Mouse (Mus musculus) splenic B cell, adult 2 months (primary cell): ENCODE measurements around the gene Agbl2.

ENCODE experiments used
- DNase-seq: peaks from one replicate; pipeline ENCODE4 v3.0.0-alpha.2; 2011; ENCODE audit warnings: low read depth, low spot score
- H3K27me3 ChIP-seq: 2 replicates; pipeline ENCODE4 v1.6.1; 2012; ENCODE audit warnings: mild to moderate bottlenecking, low read length, moderate library complexity, mixed read lengths; ENCODE audit not compliant: control insufficient read depth, poor library complexity, insufficient read depth, severe bottlenecking
- H3K36me3 ChIP-seq: 2 replicates; pipeline ENCODE4 v1.6.1; 2012; ENCODE audit warnings: mild to moderate bottlenecking, low read length, moderate library complexity, mixed read lengths; ENCODE audit not compliant: control insufficient read depth, poor library complexity, insufficient read depth, severe bottlenecking

The Agbl2 gene

DNA sequence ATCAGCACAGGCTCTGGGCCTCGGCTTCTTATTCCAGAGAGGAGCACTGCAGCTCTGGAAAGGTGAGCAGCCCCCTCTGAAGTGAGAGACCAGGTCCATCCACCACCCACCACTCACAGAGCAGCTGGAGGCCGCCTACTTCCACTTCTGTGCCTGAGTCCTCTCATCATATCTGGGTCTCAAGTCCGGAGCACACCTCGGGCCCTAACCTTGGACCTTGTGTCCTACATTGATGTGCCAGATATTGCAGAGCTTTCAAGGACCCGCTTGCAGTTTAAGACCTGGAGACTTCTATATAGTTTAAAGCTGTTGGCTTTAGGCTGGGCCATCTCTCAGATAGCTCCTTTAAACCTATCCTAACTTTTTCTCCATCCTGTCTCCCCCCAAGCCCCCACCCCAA is 51.0 kb downstream of the Agbl2 start:
- H3K27me3 ChIP-seq = no peaks in the 10 kb centered on the region
- no peaks in the 10 kb centered on the region for H3K36me3 ChIP-seq
- DNase-seq = no peak

DNA sequence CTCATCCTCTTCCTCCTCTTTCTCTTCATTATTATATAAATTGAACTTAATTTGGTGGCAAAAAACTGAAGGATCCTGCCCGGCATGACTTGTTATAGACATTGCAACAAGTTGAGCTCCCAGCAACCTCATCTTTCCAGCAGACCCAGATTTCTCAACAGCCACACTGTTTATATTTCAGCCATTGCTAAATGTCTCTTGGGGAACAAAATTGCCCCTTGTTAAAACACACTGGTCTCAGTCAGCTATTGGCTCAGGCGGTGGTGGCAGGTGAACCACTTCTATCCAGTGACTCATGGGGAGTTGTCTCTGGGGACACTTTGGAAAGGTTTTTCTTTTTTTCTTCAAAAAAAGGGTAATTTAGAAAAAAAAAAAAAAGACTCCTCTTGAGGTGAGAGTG is 56.1 kb downstream of the Agbl2 start:
- no peak for DNase-seq
- Histone ChIP-seq H3K36me3 (no peaks in the 10 kb centered on the region), H3K27me3 (no peaks in the 10 kb centered on the region)

DNA sequence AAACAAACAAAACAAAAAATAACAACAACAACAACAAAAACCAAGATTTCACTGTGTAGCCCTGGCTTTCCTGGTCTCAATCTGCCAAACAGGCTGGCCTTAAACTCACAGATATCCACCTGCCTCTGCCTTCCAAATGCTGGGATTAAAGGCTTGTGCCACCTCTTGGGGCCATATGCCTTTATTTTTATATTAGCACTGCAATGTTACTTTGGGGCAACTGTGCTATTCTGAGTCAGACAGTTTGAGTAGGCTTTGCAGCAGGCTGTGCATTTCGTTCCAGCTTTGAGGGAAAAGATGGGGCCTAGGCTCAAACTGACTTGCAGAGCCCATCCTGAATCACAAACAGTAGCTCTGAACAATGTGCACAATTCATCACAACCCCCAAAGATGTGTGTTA is 61.1 kb downstream of the Agbl2 start:
- DNase-seq = no peak
- H3K36me3 ChIP-seq = no peaks in the 10 kb centered on the region
- no peaks in the 10 kb centered on the region for H3K27me3 ChIP-seq

DNA sequence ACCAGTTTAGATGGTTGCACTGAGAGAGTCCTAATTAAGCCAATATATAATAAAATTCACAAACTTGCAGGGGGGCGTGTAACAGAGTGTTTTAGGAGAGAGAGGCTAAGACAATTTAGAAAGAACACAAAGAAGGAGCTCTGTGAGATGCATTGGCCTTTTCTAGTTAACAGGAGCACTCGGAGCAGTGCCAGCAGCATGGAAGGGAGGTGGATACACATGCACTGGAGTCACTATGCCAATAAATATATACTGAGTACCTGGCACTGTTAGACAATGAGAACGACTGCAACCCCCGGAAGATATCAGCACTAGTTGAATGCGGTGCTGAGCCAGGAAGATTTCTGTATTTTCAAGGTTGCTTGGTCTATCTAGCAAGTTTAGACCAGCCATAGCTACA is 61.7 kb downstream of the Agbl2 start:
- H3K27me3 ChIP-seq = no peaks in the 10 kb centered on the region
- no peak for DNase-seq

DNA sequence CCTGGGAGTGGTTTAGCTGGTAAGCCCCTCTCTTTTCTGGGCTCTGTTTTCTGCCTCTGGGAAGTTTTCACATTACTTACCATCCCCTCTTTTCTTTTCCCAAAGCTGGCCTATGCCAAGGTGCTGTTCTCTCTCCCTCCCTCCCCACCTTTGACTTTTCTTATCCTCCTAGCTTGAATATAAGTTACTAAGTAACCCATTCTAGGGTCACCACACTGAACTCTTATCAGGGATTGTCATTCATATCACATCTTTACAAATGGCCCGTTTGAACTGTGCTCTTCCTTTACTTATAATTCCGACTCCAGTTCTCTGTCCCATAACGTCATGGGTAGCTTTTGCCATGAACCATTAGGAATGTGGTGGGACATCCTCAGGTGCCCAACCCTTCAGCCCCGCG is 62.7 kb downstream of the Agbl2 start:
- Histone ChIP-seq H3K36me3 (no peaks in the 10 kb centered on the region), H3K27me3 (no peaks in the 10 kb centered on the region)
- DNase-seq = no peak

More for the DNA sequence above, 61.7 kb downstream of the Agbl2 start:
- H3K36me3 ChIP-seq = no peaks in the 10 kb centered on the region

DNA sequence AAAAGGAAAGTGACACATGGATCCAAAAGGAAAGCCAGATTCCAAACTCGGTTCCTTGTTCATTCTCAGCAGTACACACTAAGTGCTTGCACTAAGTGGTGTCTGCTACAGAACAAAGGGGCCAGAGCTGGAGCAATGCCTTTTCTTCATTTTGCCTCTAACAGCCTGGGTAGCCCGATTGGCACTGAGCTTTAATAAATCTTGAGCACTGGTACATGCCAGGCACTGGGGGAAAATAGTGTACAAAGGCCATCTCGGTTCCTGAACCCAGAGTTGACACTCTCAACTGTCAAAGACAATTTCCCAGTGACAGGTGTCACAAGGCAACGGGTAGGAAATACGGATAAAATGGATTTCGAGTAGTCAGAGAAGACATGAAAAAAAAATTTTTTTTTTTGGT is 63.6 kb downstream of the Agbl2 start:
- Histone ChIP-seq H3K36me3 (no peaks in the 10 kb centered on the region), H3K27me3 (no peaks in the 10 kb centered on the region)
- peak; percentile 4 for DNase-seq

DNA sequence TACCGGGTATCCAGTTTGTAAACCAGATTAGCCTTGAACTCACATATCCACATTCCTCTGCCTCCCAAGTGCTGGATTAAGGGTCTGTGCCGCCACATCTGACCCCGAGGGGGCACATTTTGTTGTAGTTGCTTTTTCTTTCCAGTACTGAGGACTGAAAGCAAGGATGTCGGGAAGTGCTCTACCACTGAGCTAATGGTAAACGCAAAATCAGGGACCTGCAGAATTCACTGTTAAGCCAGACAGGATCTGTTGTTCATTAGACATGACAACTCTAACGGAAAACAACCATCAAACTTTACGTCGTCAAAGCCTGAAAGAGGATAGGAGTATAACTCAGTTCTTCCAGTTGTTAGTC is 64.0 kb downstream of the Agbl2 start:
- Histone ChIP-seq H3K36me3 (no peaks in the 10 kb centered on the region), H3K27me3 (no peaks in the 10 kb centered on the region)
- DNase-seq = no peak

DNA sequence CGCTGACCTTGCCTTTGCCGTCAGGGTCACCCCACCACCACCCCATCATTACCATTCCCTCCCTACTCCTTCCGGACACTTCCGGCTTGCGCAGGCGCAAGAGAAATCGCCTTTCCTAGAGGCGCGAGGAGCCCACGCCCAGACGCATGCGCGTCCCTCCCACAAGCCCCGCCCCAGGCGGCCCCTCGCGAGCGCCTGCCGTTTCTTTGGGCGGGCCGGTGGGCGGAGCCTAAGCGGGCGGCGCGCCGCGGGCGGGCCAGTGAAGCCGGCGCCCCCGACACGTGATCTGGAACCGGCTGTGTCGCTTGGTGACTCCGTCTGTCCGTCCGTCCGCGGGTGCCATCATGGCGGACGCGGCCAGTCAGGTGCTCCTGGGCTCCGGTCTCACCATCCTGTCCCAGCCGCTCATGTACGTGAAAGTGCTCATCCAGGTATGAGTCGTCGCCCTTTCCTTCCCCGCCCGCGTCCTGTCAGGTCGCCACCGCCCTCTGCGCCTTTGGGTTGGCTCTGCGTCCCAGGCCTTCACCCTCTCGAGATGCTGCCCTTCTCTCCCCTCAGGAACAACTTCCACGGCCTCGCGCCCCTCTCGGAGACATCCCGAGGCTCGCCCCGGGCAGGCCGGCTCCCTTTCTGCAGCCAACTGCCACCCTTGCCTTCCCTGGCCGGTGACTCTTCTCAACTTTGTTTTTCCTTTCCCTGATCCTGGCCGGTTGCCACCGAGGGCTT is 64.6 kb downstream of the Agbl2 start, which contains the start of gene Mtch2:
TSS of gene Mtch2 (plus strand) at position 201 of the 726 bp plus-strand sequence.
- DNase-seq = peak; percentile 98
- Histone ChIP-seq H3K36me3 (no peaks in the 10 kb centered on the region), H3K27me3 (no peaks in the 10 kb centered on the region)

DNA sequence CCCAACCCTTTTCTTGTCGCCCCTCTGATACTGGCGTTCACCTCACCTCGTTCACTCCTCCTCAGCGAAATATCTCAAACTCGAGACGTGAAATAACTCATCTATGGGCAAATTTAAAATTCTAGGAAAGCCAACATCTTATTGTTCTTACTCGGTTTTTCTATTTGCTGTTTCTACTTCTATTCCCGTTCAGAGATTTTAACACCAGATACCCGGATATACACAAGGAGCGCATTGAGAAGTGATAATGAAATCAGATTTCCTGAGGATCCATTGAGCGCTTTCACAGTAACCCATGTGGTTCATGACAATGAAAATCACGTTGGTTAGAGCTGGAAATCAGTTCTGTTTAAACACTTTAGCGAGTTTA is 65.1 kb downstream of the Agbl2 start:
- H3K36me3 ChIP-seq = 0 out of 2 replicates have a peak, but pooled peaks cover 3% of the 10 kb centered on the region
- no peaks in the 10 kb centered on the region for H3K27me3 ChIP-seq
- peak; percentile 8 for DNase-seq

DNA sequence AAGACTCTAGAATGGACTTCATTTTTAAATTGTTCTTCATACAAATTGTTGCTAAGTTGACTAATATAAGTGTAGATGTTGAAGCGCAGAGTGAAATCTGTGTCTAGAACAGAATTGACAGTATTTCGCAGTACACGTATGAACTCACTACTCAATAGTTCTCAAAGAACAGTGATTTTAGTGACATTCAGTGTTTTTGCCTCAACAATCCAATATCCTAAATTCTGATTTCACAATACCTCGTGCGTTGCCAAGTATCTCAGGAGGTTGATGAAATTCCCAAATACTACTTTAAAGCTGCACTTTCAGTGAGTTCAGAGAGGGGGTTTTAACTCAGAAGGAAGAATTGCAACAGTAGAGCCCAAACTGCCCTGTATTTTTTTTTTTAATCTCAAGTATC is 65.8 kb downstream of the Agbl2 start:
- peaks cover 6% of the 10 kb centered on the region; the same call in 1 of the 2 replicates for H3K36me3 ChIP-seq
- no peak for DNase-seq
- H3K27me3 ChIP-seq = no peaks in the 10 kb centered on the region

DNA sequence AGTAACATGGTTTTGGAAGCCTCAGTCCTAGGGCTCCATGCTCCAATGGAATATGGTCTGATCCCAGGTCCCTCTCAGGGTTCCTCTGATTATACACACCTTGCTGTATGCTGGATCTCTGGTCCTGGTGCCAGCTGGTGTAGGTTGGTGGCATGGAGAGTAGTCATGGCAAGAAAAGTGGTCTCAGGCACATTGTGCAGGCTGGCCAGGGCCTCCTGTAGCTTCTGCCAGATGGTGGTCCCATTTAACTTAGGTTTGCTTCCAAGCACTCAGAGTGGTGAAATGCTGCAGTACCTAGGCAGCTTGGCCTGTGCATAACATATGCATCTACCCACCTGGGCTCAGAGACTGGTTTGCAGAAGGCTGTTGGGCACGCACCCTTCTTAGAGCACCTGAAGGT is 67.9 kb downstream of the Agbl2 start:
- peaks cover 9% of the 10 kb centered on the region; the same call in 1 of the 2 replicates for H3K36me3 ChIP-seq

DNA sequence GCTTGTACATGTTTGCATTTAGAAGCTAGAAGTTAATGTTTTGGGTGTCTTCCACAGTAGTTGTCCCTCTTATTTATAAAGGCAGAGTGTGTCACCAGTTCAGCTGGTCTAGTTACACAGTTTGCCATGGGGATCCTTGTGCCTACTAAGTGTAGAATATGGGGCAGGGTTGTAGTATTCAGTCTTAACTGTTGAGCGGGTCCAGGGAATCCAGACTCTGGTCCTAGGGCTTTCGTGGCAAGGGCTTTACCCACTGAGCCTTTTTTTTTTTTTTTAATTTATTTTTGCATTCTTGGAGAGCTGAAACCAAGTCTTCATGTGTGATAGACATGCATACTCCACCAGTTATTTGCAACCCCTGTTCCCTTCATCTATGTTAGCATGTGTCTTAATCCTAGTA is 79.0 kb downstream of the Agbl2 start:
- no peaks in the 10 kb centered on the region for H3K27me3 ChIP-seq
- no peak for DNase-seq
- peaks cover 22% of the 10 kb centered on the region for H3K36me3 ChIP-seq

More for the DNA sequence above, 67.9 kb downstream of the Agbl2 start:
- no peaks in the 10 kb centered on the region for H3K27me3 ChIP-seq
- DNase-seq = no peak

DNA sequence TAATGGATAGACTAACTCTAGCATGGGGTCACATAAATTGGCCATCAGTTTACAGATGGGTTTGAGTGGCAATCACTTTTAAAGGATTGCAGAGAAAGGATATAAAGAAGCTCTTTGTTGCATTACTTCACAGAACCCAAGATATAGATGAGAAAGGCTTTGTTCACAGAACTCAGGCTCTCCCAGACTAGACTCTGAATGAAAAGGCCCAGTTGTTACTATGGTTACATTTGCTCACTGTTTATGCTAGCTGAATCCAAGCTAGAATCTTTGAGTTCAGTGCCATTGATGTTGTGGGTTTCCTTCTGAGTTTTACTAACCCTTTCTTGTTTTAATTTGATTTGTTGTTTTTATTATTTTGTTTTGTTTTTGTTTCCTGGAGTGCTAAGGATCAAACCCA is 81.7 kb downstream of the Agbl2 start:
- no peaks in the 10 kb centered on the region for H3K27me3 ChIP-seq
- DNase-seq = no peak
- H3K36me3 ChIP-seq = peaks cover 20% of the 10 kb centered on the region

DNA sequence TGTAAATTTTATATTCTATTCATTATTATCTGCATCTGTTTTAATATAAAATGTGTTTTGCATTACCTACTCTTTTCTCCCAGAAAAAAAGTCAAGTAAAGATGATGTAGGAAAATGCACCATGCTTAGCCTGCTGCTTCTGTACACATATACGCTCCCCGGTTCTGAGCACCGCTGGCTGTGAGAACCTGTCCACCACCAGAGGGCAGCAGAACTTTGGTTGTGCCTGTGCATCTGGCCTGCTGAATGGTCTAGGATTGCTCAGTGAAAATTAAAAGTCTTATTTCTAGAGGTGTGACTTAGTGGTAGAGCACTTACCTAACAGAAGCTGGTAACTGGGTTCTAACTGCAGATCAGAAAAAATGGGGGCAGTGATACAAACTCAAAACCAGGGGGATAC is 84.0 kb downstream of the Agbl2 start:
- peaks cover 8% of the 10 kb centered on the region for H3K36me3 ChIP-seq
- no peaks in the 10 kb centered on the region for H3K27me3 ChIP-seq
- DNase-seq = peak; percentile 81

DNA sequence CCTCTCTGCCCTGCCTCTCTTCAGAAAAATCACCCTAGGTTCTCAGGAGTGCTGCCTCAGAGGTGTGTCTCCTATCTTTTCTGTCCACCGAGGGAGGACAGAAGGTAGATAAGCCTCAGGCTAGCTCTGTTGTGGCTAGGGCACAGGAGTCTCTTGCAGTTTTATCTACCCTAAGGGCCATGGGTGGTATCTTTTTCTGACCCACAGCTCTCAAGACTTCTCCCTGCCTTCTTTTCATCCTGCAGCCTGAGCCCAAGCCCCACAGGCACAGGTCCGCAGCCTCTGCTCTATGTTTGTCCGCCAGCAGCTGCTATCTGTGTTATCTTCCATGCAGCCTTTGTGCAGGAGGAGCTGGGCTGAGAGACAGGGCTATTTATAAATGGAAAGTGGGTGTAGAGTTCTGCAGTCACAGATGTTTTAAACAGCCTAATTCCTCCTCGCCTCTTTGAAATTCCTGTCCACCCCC is 87.6 kb downstream of the Agbl2 start:
- Histone ChIP-seq H3K36me3 (peaks cover 4% of the 10 kb centered on the region), H3K27me3 (no peaks in the 10 kb centered on the region)
- no peak for DNase-seq
